Mouse (Mus musculus) megakaryocyte, adult 5-6 weeks (primary cell): ENCODE results near the gene Atrx. TPM values are rescaled to one million over a fixed set of nuclear protein-coding genes. Genes with fewer than 3 reads are reported as not detected.
A peak's percentile ranks its signal among the peaks of the same experiment; 100 is the strongest.

Source experiments
- ATAC-seq: 2 replicates; pipeline ENCODE4 v1.8.0; 2016; ENCODE audit warnings: mild to moderate bottlenecking, inconsistent platforms; ENCODE audit not compliant: poor library complexity, severe bottlenecking
- total RNA-seq, 2 experiments: library from RNA; stranded (forward) in 1 of 2; stranded (reverse) in 1 of 2; fragments of 153-499, 151-499 nt in 1 of 2; fragments of 221-1000, 200-1000 nt in 1 of 2; gene quantifications; 2 replicates each; pipeline versions ENCODE4 v1.2.3 to v1.2.4; 2015 to 2017

The Atrx gene
- total RNA-seq, 2 experiments from 2014 or later = 125 to 170 TPM

- no peak for ATAC-seq
Observed at GRCm38 (mm10) chrX:105773281-105773680, 155.9 kb downstream of the Atrx start.

GRCm38 (mm10) chrX:105767932-105768331 lies 161.3 kb downstream of the Atrx start:
- no peak for ATAC-seq

- no peak for ATAC-seq
Observed at GRCm38 (mm10) chrX:105767177-105767764, 161.9 kb downstream of the Atrx start.

- ATAC-seq = no peak
Observed at GRCm38 (mm10) chrX:105766013-105766412, 163.2 kb downstream of the Atrx start.

GRCm38 (mm10) chrX:105765005-105765706 lies 164.0 kb downstream of the Atrx start:
- peak; percentile 34 for ATAC-seq

- ATAC-seq = peak; percentile 48; the same call in 1 of the 2 replicates
Observed at GRCm38 (mm10) chrX:105764162-105765004, 164.8 kb downstream of the Atrx start, which contains the start of gene Fgf16. TSS of gene Fgf16 (plus strand) at chrX:105764279.

GRCm38 (mm10) chrX:105763612-105764011 lies 165.6 kb downstream of the Atrx start:
- ATAC-seq = no peak

- ATAC-seq = no peak
Observed at GRCm38 (mm10) chrX:105762847-105763527, 166.2 kb downstream of the Atrx start.

Other genes starting within 250 kb of the Atrx start
- gene Fgf16, start 165.1 kb downstream of the Atrx start, total RNA-seq (2015) = not detected in 2 replicates
- gene Fgf16, start 165.1 kb downstream of the Atrx start, total RNA-seq (2017) = not detected in 2 replicates
- gene Magt1, start 82.5 kb upstream of the Atrx start, total RNA-seq (2015) = 48.6 and 55.6 TPM in 2 replicates
- gene Magt1, start 82.5 kb upstream of the Atrx start, total RNA-seq (2017) = 72.5 and 75.7 TPM in 2 replicates
- gene Cox7b, start 86.3 kb upstream of the Atrx start, total RNA-seq (2015) = 306 and 313 TPM in 2 replicates
- gene Cox7b, start 86.3 kb upstream of the Atrx start, total RNA-seq (2017) = 331 and 383 TPM in 2 replicates
- gene Atp7a, start 97.9 kb upstream of the Atrx start, total RNA-seq (2015) = 25.0 and 27.5 TPM in 2 replicates
- 23.5 and 46.6 TPM in 2 replicates for gene Atp7a, start 97.9 kb upstream of the Atrx start, total RNA-seq (2017)
- gene Tlr13, start 213.8 kb upstream of the Atrx start, total RNA-seq (2015) = 116 and 127 TPM in 2 replicates
- gene Tlr13, start 213.8 kb upstream of the Atrx start, total RNA-seq (2017) = 131 and 150 TPM in 2 replicates